Mouse (Mus musculus): ENCODE data around the gene Cpne7. TPM values are rescaled to one million over a fixed set of nuclear protein-coding genes. Genes with fewer than 3 reads are reported as not detected.
A peak's percentile ranks its signal among the peaks of the same experiment; 100 is the strongest.

Gene Cpne7
- total and polyA plus RNA-seq, 3 experiments = 3.5 to 4.5 TPM; not detected in 1

- Histone ChIP-seq H3K4me3 (ENCODE audit: control insufficient read depth in 1 of 2, insufficient read depth in 1 of 2, low read depth in 2 of 2, low read length in 2 of 2) (peak overlapping the region in 1 of 2 experiments; percentile 71; a peak in 2 of 4 replicates), H3K27ac (ENCODE audit: control insufficient read depth, low read depth, low read length) (no peak overlapping the region), H3K36me3 (ENCODE audit: control insufficient read depth in 1 of 2, insufficient read depth in 2 of 2, low read length in 2 of 2) (peaks cover 13 to 15% of the 10 kb centered on the region in 2 experiments), H3K27me3 (ENCODE audit: control insufficient read depth in 1 of 2, insufficient read depth in 2 of 2, low read length in 2 of 2) (no peaks in the 10 kb centered on the region), H3K9me3 (replicated peaks; ENCODE audit: insufficient read depth, low read length) (no peaks in the 10 kb centered on the region), H3K4me1 (ENCODE audit: control insufficient read depth in 1 of 2, insufficient read depth in 2 of 2, low read length in 2 of 2) (peaks cover 0 to 8% of the 10 kb centered on the region in 2 experiments; a peak in 1 of 4 replicates), H3K79me2 (ENCODE audit: control insufficient read depth, insufficient read depth, low read length, poor library complexity) (peaks cover 26% of the 10 kb centered on the region), H3K9ac (ENCODE audit: control insufficient read depth, low read depth, low read length, poor library complexity, severe bottlenecking) (peak overlapping the region; percentile 84)
- no peak for DNase-seq (ENCODE audit: low read depth, low spot score)
- TF ChIP-seq USF2 (IDR thresholded peaks at IDR 0.05; ENCODE audit: borderline replicate concordance in 1 of 2, insufficient read depth in 1 of 2, low read depth in 1 of 2, low read length in 2 of 2) (no peak), SIN3A (IDR thresholded peaks at IDR 0.05; ENCODE audit: low read length) (no peak), ZC3H11A (IDR thresholded peaks at IDR 0.05; ENCODE audit: low read depth, low read length) (peak; percentile 24; the same call in 1 of the 2 replicates), CTCF (IDR thresholded peaks at IDR 0.05 in 2 of 3, conservative IDR thresholded peaks at IDR 0.05 in 1 of 3; ENCODE audit: control insufficient read depth in 1 of 3, insufficient read depth in 1 of 3, low read depth in 2 of 3, low read length in 3 of 3, poor library complexity in 1 of 3, severe bottlenecking in 1 of 3) (peak in 1 of 3 experiments; percentile 37; a peak in 2 of 6 replicates), TBP (IDR thresholded peaks at IDR 0.05; ENCODE audit: low read depth, low read length) (peak; percentile 70), E2F4 (IDR thresholded peaks at IDR 0.05; ENCODE audit: borderline replicate concordance, low read depth, low read length) (no peak), GABPA (IDR thresholded peaks at IDR 0.05; ENCODE audit: low read depth, low read length) (no peak), NELFE (IDR thresholded peaks at IDR 0.05; ENCODE audit: low read depth, low read length) (no peak), BHLHE40 (IDR thresholded peaks at IDR 0.05; ENCODE audit: borderline replicate concordance, low read depth, low read length) (no peak), TCF12 (IDR thresholded peaks at IDR 0.05; ENCODE audit: low read depth, low read length) (no peak), MAZ (IDR thresholded peaks at IDR 0.05; ENCODE audit: low read depth, low read length) (no peak), RAD21 (IDR thresholded peaks at IDR 0.05; ENCODE audit: low read depth, low read length) (peak; percentile 28), HCFC1 (IDR thresholded peaks at IDR 0.05; ENCODE audit: low read depth, low read length) (no peak; the same call in 1 of the 2 replicates), SMC3 (IDR thresholded peaks at IDR 0.05; ENCODE audit: low read depth, low read length) (peak; percentile 31; the same call in 1 of the 2 replicates), ZMIZ1 (IDR thresholded peaks at IDR 0.05; ENCODE audit: low read depth, low read length) (no peak), CHD2 (IDR thresholded peaks at IDR 0.05; ENCODE audit: low read length) (no peak)
Measured at GRCm38 (mm10) chr8:123101244-123101643, 15.9 kb upstream of the Cpne7 start.

GRCm38 (mm10) chr8:123101735-123102685 is 15.2 kb upstream of the Cpne7 start, which contains the start of gene Rpl13:
TSS of gene Rpl13 (plus strand) at chr8:123102350.
- Histone ChIP-seq H3K4me3 (ENCODE audit: control insufficient read depth in 1 of 2, insufficient read depth in 1 of 2, low read depth in 2 of 2, low read length in 2 of 2) (peak within 1 kb of the TSS; percentile 74 to 81), H3K4me1 (ENCODE audit: control insufficient read depth in 1 of 2, insufficient read depth in 2 of 2, low read length in 2 of 2) (peaks cover 0 to 8% of the 10 kb centered on the region in 2 experiments; a peak in 1 of 4 replicates), H3K9ac (ENCODE audit: control insufficient read depth, low read depth, low read length, poor library complexity, severe bottlenecking) (peak within 1 kb of the TSS; percentile 92), H3K36me3 (ENCODE audit: control insufficient read depth in 1 of 2, insufficient read depth in 2 of 2, low read length in 2 of 2) (peaks cover 13 to 15% of the 10 kb centered on the region in 2 experiments), H3K27ac (ENCODE audit: control insufficient read depth, low read depth, low read length) (peak within 1 kb of the TSS; percentile 79), H3K27me3 (ENCODE audit: control insufficient read depth in 1 of 2, insufficient read depth in 2 of 2, low read length in 2 of 2) (no peaks in the 10 kb centered on the region), H3K9me3 (replicated peaks; ENCODE audit: insufficient read depth, low read length) (no peaks in the 10 kb centered on the region), H3K79me2 (ENCODE audit: control insufficient read depth, insufficient read depth, low read length, poor library complexity) (peaks cover 26% of the 10 kb centered on the region)
- DNase-seq (ENCODE audit: low read depth, low spot score) = peak; percentile 97
- TF ChIP-seq SIN3A (IDR thresholded peaks at IDR 0.05; ENCODE audit: low read length) = peak; percentile 91
- TF ChIP-seq MXI1 (IDR thresholded peaks at IDR 0.05; ENCODE audit: low read depth, low read length) = peak; percentile 74
- TF ChIP-seq MYB (IDR thresholded peaks at IDR 0.05; ENCODE audit: low read depth, low read length) = peak; percentile 31; the same call in 1 of the 2 replicates
- TF ChIP-seq USF2 (IDR thresholded peaks at IDR 0.05; ENCODE audit: borderline replicate concordance in 1 of 2, insufficient read depth in 1 of 2, low read depth in 1 of 2, low read length in 2 of 2) = no peak
- no peak for TF ChIP-seq USF1 (IDR thresholded peaks at IDR 0.05; ENCODE audit: low read depth, low read length)
- peak; percentile 86; the same call in 1 of the 2 replicates for TF ChIP-seq POLR2AphosphoS5 (IDR thresholded peaks at IDR 0.05; ENCODE audit: borderline replicate concordance, low read depth, low read length)
- TF ChIP-seq SMC3 (IDR thresholded peaks at IDR 0.05; ENCODE audit: low read depth, low read length) = 0 out of 2 replicates have a peak, but pooled peaks have one; percentile 6
- TF ChIP-seq ZKSCAN1 (IDR thresholded peaks at IDR 0.05; ENCODE audit: low read depth, low read length) = no peak
- no peak; a peak in 1 of 6 replicates for TF ChIP-seq CTCF (IDR thresholded peaks at IDR 0.05 in 2 of 3, conservative IDR thresholded peaks at IDR 0.05 in 1 of 3; ENCODE audit: control insufficient read depth in 1 of 3, insufficient read depth in 1 of 3, low read depth in 2 of 3, low read length in 3 of 3, poor library complexity in 1 of 3, severe bottlenecking in 1 of 3)
- no peak for TF ChIP-seq MAFK (IDR thresholded peaks at IDR 0.05; ENCODE audit: borderline replicate concordance, low read depth, low read length)
- TF ChIP-seq MAZ (IDR thresholded peaks at IDR 0.05; ENCODE audit: low read depth, low read length) = peak; percentile 67; the same call in 1 of the 2 replicates
- TF ChIP-seq HCFC1 (IDR thresholded peaks at IDR 0.05; ENCODE audit: low read depth, low read length) = peak; percentile 92
- TF ChIP-seq GATA1 (IDR thresholded peaks at IDR 0.05; ENCODE audit: low read depth, low read length) = peak; percentile 7; the same call in 1 of the 2 replicates
- TF ChIP-seq MAX (IDR thresholded peaks at IDR 0.05; ENCODE audit: low read length) = peak; percentile 89; the same call in 1 of the 2 replicates
- TF ChIP-seq BHLHE40 (IDR thresholded peaks at IDR 0.05; ENCODE audit: borderline replicate concordance, low read depth, low read length) = no peak
- no peak for TF ChIP-seq JUND (IDR thresholded peaks at IDR 0.05; ENCODE audit: low read depth, low read length)
- peak; percentile 95 for TF ChIP-seq MYC (IDR thresholded peaks at IDR 0.05; ENCODE audit: low read depth, low read length)
- peak; percentile 97 for TF ChIP-seq TBP (IDR thresholded peaks at IDR 0.05; ENCODE audit: low read depth, low read length)
